Mouse (Mus musculus) thymus, adult 2 months (tissue): ENCODE results near the gene Tanc1.

Experiments
- CTCF ChIP-seq: fragments of 200-500 bp; IDR thresholded peaks from 2 replicates; pipeline ENCODE4 v1.5.1; 2012; ENCODE audit warnings: mild to moderate bottlenecking, control low read depth, low read length, moderate library complexity, borderline replicate concordance; ENCODE audit not compliant: control insufficient read depth, poor library complexity, insufficient read depth; ENCODE audit errors: extremely low read depth
- POLR2A ChIP-seq: fragments of 200-500 bp; IDR thresholded peaks from 2 replicates; pipeline ENCODE4 v1.6.1; 2012; ENCODE audit warnings: mild to moderate bottlenecking, low read length, control low read depth, moderate library complexity; ENCODE audit not compliant: control insufficient read depth, poor library complexity, insufficient read depth; ENCODE audit errors: extremely low read depth

DNA sequence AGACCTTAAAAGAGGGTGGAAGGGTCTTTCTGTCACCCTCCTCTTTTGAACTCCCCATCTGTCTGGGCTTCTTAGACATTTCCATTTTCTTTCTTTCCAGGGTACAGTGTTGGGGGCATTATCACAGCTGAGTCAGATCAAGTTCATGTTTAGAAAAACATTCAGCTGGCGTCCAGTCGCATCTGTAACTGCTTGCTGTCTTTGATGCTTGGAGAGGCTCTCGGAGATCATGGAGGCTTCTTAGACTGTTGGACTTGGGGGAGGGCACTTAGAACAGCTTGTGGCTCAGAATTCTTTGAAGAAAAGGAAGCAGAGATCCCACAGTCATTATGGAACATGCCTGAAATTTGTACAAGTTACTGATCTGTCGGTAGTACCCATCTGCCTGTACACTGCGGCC, 121.6 kb downstream of the Tanc1 start:
- no peak for TF ChIP-seq CTCF
- TF ChIP-seq POLR2A = no peak
